9 mouse cellular contexts compared by ENCODE assay signal in the genomic region with DNA sequence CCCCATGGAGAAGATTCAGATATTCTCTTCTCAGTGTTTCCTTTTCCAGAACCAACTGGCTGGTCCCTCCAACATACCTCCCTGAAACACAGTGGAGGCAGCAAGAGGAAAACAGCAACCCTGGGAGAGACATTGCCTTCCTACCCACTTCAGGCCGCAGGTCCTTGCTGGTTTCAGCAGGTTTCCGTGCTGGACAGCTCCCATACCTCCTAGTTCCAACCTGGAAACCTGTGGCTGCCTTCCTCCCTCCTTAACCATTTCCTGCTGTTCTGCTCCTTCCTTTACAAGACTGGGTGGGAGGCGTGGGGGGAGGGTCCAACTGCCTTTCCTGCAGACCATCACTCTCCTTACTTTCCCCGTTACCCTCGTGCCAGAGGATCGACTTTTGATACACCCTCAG. TPM values are rescaled to one million over a fixed set of nuclear protein-coding genes. Genes with fewer than 3 reads are reported as not detected.
A peak's percentile ranks its signal among the peaks of the same experiment; 100 is the strongest.
DNase-seq lines count a peak whose midpoint lies in the region; ATAC-seq lines count a peak whose summit lies in the region.
"Had no signal": no experiment of that assay in that cellular context is flagged by ENCODE, and none has a peak within 500 bp of the region (broad histone marks: within the 10 kb centered on the region; RNA-seq: fewer than 3 reads in every experiment).

No protein-coding gene starts in this region.

- no peak overlapping the region for H3K4me2 ChIP-seq in hindbrain, embryonic 11.5 days (replicated peaks; ENCODE audit: low read depth, low read length)
- no peak overlapping the region for H3K4me2 ChIP-seq in hindbrain, embryonic 14.5 days (replicated peaks)
- H3K4me2 ChIP-seq in forebrain, embryonic 15.5 days (replicated peaks): no peak overlapping the region

- WGBS in hindbrain, embryonic 11.5 days: 12% methylated on average over 6 of the region's 6 CpGs
- WGBS in hindbrain, embryonic 14.5 days: 40% methylated on average over 6 of the region's 6 CpGs
- 31% methylated on average over 6 of the region's 6 CpGs for WGBS in forebrain, embryonic 15.5 days

- peaks cover 5% of the 10 kb centered on the region; the same call in 1 of the 2 replicates for H3K4me1 ChIP-seq in hindbrain, embryonic 11.5 days (replicated peaks; ENCODE audit: control insufficient read depth, insufficient read depth, low read length)
- peaks cover 20% of the 10 kb centered on the region; the same call in 1 of the 2 replicates for H3K4me1 ChIP-seq in hindbrain, embryonic 14.5 days (replicated peaks; ENCODE audit: control insufficient read depth, insufficient read depth, low read length)
- peaks cover 29% of the 10 kb centered on the region for H3K4me1 ChIP-seq in forebrain, embryonic 15.5 days

- no peaks in the 10 kb centered on the region for H3K36me3 ChIP-seq in hindbrain, embryonic 11.5 days (ENCODE audit: control insufficient read depth, insufficient read depth, low read length)
- H3K36me3 ChIP-seq in hindbrain, embryonic 14.5 days (replicated peaks; ENCODE audit: control insufficient read depth, insufficient read depth): no peaks in the 10 kb centered on the region
- H3K36me3 ChIP-seq in forebrain, embryonic 15.5 days: no peaks in the 10 kb centered on the region

- no peak for ATAC-seq in hindbrain, embryonic 11.5 days (ENCODE audit: low FRiP score)
- no peak for ATAC-seq in hindbrain, embryonic 14.5 days (ENCODE audit: low FRiP score)
- no peak for ATAC-seq in forebrain, embryonic 15.5 days (replicated peaks)

- H3K9ac ChIP-seq in hindbrain, embryonic 11.5 days (ENCODE audit: low read depth, low read length): no peak overlapping the region
- H3K9ac ChIP-seq in hindbrain, embryonic 14.5 days: no peak overlapping the region
- no peak overlapping the region for H3K9ac ChIP-seq in forebrain, embryonic 15.5 days (replicated peaks)

- no peaks in the 10 kb centered on the region for H3K9me3 ChIP-seq in hindbrain, embryonic 11.5 days (ENCODE audit: control insufficient read depth, low read length)
- H3K9me3 ChIP-seq in hindbrain, embryonic 14.5 days (ENCODE audit: control insufficient read depth, low read length): no peaks in the 10 kb centered on the region
- no peaks in the 10 kb centered on the region for H3K9me3 ChIP-seq in forebrain, embryonic 15.5 days

- DNase-seq in hindbrain, embryonic 11.5 days (ENCODE audit: low spot score): peak; percentile 47
- DNase-seq in hindbrain, embryonic 14.5 days (ENCODE audit: low spot score): no peak
- DNase-seq in 3T3-L1 (ENCODE audit: low read depth, low spot score) (peak; percentile 72), ZHBTc4 (ENCODE audit: low read depth, low spot score) (peak; percentile 81)
- peak; percentile 51 to 70 for DNase-seq in kidney, postnatal 25 days
- no peak for DNase-seq in frontal cortex, adult 2 months (ENCODE audit: extremely low spot score in 1 of 2, low spot score in 1 of 2)
- DNase-seq in B cell, adult 2 months: no peak
- DNase-seq: right cerebral cortex, adult 18-20 months had no signal

- H3K27ac ChIP-seq in hindbrain, embryonic 11.5 days (ENCODE audit: low read depth, low read length): no peak overlapping the region
- H3K27ac ChIP-seq in hindbrain, embryonic 14.5 days: no peak overlapping the region
- H3K27ac ChIP-seq in forebrain, embryonic 15.5 days (replicated peaks): no peak overlapping the region

- H3K4me3 ChIP-seq in hindbrain, embryonic 11.5 days (ENCODE audit: low read depth, low read length): no peak overlapping the region
- H3K4me3 ChIP-seq in hindbrain, embryonic 14.5 days (replicated peaks; ENCODE audit: low read length): no peak overlapping the region
- H3K4me3 ChIP-seq in forebrain, embryonic 15.5 days: no peak overlapping the region

- H3K27me3 ChIP-seq in hindbrain, embryonic 11.5 days (ENCODE audit: control insufficient read depth, insufficient read depth, low read length): no peaks in the 10 kb centered on the region
- H3K27me3 ChIP-seq in hindbrain, embryonic 14.5 days (ENCODE audit: control insufficient read depth, insufficient read depth, low read length): no peaks in the 10 kb centered on the region
- H3K27me3 ChIP-seq in forebrain, embryonic 15.5 days: no peaks in the 10 kb centered on the region

RNA-seq across cellular contexts. Expression of a gene that starts 27.7 kb away (rescaled TPM):
- polyA plus RNA-seq in hindbrain, embryonic 11.5 days (2014; fragmentation: Nextera tagmentation; extraction: Ambion mirVana): 16.9 and 21.0 TPM in 2 replicates
- 56.2 and 60.2 TPM in 2 replicates for polyA plus RNA-seq in hindbrain, embryonic 14.5 days (2014; fragmentation: Nextera tagmentation; extraction: Ambion mirVana)
- 49.4 and 61.9 TPM in 2 replicates for polyA plus RNA-seq in frontal cortex, adult 2 months (2012; rRNA removed)
- 48.1 and 51.1 TPM in 2 replicates for polyA plus RNA-seq in forebrain, embryonic 15.5 days (2015; fragmentation: Nextera tagmentation; extraction: Ambion mirVana)

Comparison
In these comparisons a context has a peak if more than half of its experiments do, and no peak if none do; other contexts are left out.
1. DNase-seq: peak in hindbrain, embryonic 11.5 days (single experiment), 3T3-L1 (single experiment), ZHBTc4 (single experiment) and kidney, postnatal 25 days (2 of 2); none in hindbrain, embryonic 14.5 days (single experiment), frontal cortex, adult 2 months (0 of 2) and B cell, adult 2 months (0 of 2).